Comparison of ENCODE assay signal across 8 mouse cellular contexts in the genomic region with DNA sequence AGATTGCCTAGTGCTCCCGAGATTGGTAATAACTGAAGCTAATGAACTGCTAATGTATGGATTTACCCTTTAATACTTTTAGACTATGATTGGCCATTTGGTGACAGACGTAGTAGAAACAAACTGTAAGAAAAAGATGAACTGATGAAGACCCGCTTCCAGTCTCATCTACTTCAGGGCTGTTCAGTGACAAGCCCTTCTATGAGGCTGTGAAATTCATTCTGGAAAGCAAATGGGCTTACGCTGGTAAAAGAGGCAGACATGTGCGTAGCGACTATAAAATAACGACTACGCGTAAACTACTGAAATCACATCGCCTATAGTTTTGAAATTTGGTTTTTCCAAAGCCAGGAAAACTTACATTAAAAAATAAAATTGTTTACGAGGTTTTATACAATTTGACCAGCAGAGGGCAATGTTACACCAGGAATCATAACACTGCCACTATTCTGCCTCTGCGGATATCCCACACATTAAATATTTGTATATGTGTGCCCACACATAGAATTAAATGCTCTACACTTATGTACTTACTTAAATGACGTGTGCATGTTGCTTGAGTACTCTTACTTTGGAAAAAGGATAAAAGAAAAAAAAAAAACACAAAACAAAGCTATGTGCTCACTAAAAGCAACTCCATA. TPM values are rescaled to one million over a fixed set of nuclear protein-coding genes. Genes with fewer than 3 reads are reported as not detected.
DNase-seq lines count a peak whose midpoint lies in the region; ATAC-seq and TF ChIP-seq lines count a peak whose summit lies in the region.

No protein-coding gene starts in this region.

- DNase-seq in A20 (ENCODE audit: low read depth, low spot score) = peak; percentile 54
- DNase-seq in R1 (ENCODE audit: low read depth, low spot score) = peak; percentile 14
- DNase-seq in yolk sac, embryonic 10.5 days (ENCODE audit: low spot score) = no peak
- no peak for DNase-seq in left cerebral cortex, adult 9 months (ENCODE audit: low spot score in 2 of 2)

- H3K4me2 ChIP-seq in intestine, postnatal 0 days (replicated peaks; ENCODE audit: low read depth) = no peak overlapping the region
- no peak overlapping the region for H3K4me2 ChIP-seq in intestine, embryonic 16.5 days (ENCODE audit: low read depth, low read length)

- H3K27me3 ChIP-seq in intestine, postnatal 0 days (replicated peaks; ENCODE audit: control insufficient read depth, insufficient read depth, low read length) = no peaks in the 10 kb centered on the region
- no peaks in the 10 kb centered on the region for H3K27me3 ChIP-seq in intestine, embryonic 16.5 days (replicated peaks; ENCODE audit: control insufficient read depth, insufficient read depth, low read length)

- ATAC-seq in intestine, postnatal 0 days = peak; percentile 43; the same call in 1 of the 2 replicates
- no peak for ATAC-seq in intestine, embryonic 16.5 days
- ATAC-seq in hematopoietic stem cell, adult 5-6 weeks (replicated peaks in 1 of 2; ENCODE audit: insufficient read depth in 1 of 2, low FRiP score in 2 of 2, low TSS enrichment in 1 of 2, low read depth in 1 of 2, poor library complexity in 2 of 2, severe bottlenecking in 2 of 2) = peak; percentile 46 to 60; a peak in 1 of 4 replicates
- no peak for ATAC-seq in monocyte, adult 5-6 weeks (replicated peaks; ENCODE audit: insufficient number of reproducible peaks, low FRiP score, low TSS enrichment, poor library complexity, severe bottlenecking)

- no peak overlapping the region for H3K4me3 ChIP-seq in intestine, postnatal 0 days (ENCODE audit: low read depth, low read length)
- H3K4me3 ChIP-seq in intestine, embryonic 16.5 days (ENCODE audit: low read length) = no peak overlapping the region

- no peaks in the 10 kb centered on the region for H3K9me3 ChIP-seq in intestine, postnatal 0 days (ENCODE audit: control insufficient read depth)
- no peaks in the 10 kb centered on the region for H3K9me3 ChIP-seq in intestine, embryonic 16.5 days (ENCODE audit: control insufficient read depth, low read length)

- no peaks in the 10 kb centered on the region for H3K4me1 ChIP-seq in intestine, postnatal 0 days (replicated peaks; ENCODE audit: control insufficient read depth, insufficient read depth, low read length)
- H3K4me1 ChIP-seq in intestine, embryonic 16.5 days (ENCODE audit: control insufficient read depth, insufficient read depth, low read length) = no peaks in the 10 kb centered on the region

- WGBS in intestine, postnatal 0 days = 28% methylated on average over 13 of the region's 13 CpGs
- 31% methylated on average over 13 of the region's 13 CpGs for WGBS in intestine, embryonic 16.5 days

- peak; percentile 73 for TF ChIP-seq CTCF in intestine, postnatal 0 days (IDR thresholded peaks at IDR 0.05; ENCODE audit: low read depth)

- no peak overlapping the region for H3K27ac ChIP-seq in intestine, postnatal 0 days (ENCODE audit: low read depth, low read length)
- no peak overlapping the region for H3K27ac ChIP-seq in intestine, embryonic 16.5 days (ENCODE audit: low read length)

- H3K9ac ChIP-seq in intestine, postnatal 0 days (ENCODE audit: low read depth, low read length) = no peak overlapping the region
- H3K9ac ChIP-seq in intestine, embryonic 16.5 days (ENCODE audit: low read depth, low read length) = no peak overlapping the region

- no peaks in the 10 kb centered on the region for H3K36me3 ChIP-seq in intestine, postnatal 0 days (ENCODE audit: control insufficient read depth, insufficient read depth)
- H3K36me3 ChIP-seq in intestine, embryonic 16.5 days (ENCODE audit: control insufficient read depth, insufficient read depth, low read length) = no peaks in the 10 kb centered on the region

RNA-seq across cellular contexts. Expression of a gene that starts 38.5 kb away (rescaled TPM):
- 17.5 and 19.7 TPM in 2 replicates for polyA plus RNA-seq in intestine, postnatal 0 days (2015; fragmentation: Nextera tagmentation; extraction: Ambion mirVana)
- 9.6 and 11.1 TPM in 2 replicates for polyA plus RNA-seq in intestine, embryonic 16.5 days (2015; fragmentation: Nextera tagmentation; extraction: Ambion mirVana)
- not detected in 2 replicates for total RNA-seq in hematopoietic stem cell, adult 5-6 weeks (2017)
- not detected in 3 replicates for total RNA-seq in monocyte, adult 5-6 weeks (2017)

Comparison
In these comparisons a context has a peak if more than half of its experiments do, and no peak if none do; other contexts are left out.
1. ATAC-seq: peak in intestine, postnatal 0 days (single experiment) and hematopoietic stem cell, adult 5-6 weeks (2 of 2); none in intestine, embryonic 16.5 days (single experiment) and monocyte, adult 5-6 weeks (single experiment).
2. DNase-seq: peak in A20 (single experiment) and R1 (single experiment); none in yolk sac, embryonic 10.5 days (single experiment) and left cerebral cortex, adult 9 months (0 of 2).